Mouse (Mus musculus) kidney, adult 2 months (tissue): ENCODE measurements around the gene Pappa.

Source experiments
- CTCF ChIP-seq: fragments of 200-500 bp; conservative IDR thresholded peaks from 2 replicates; pipeline ENCODE4 v1.5.1; 2011; ENCODE audit warnings: low read depth, mild to moderate bottlenecking, control low read depth, low read length, moderate library complexity, mixed read lengths; ENCODE audit not compliant: insufficient read depth, insufficient read length
- POLR2A ChIP-seq: fragments of 200-500 bp; IDR thresholded peaks from one replicate; pipeline ENCODE4 v1.6.1; 2011; ENCODE audit warnings: low read depth, low read length, control low read depth

DNA sequence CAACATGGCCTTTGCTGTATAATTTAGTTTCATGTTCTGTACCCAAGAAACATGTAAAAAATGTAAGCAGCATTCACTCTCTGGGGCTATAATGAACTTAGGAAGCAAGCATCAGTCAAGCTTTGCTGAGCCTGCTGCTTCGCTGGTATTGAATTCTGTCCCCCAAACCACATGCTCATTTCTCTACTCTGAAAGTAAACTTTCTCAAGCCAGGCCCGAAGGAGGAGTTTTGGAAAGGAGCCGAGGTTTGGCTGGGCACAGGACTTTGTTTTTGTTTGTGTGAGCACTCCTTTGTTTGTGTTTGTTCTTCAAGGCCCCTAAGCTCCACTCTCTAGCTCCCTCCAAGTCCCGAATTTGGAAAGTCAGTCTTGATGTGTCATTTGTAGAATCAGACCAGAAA, 148.3 kb downstream of the Pappa start:
- TF ChIP-seq POLR2A (no peak), CTCF (no peak)
